9 mouse cellular contexts compared by ENCODE assay signal in genomic region chr4:138882179-138882578, GRCm38 (mm10). TPM values are rescaled to one million over a fixed set of nuclear protein-coding genes. Genes with fewer than 3 reads are reported as not detected.
DNase-seq lines count a peak whose midpoint lies in the region; ATAC-seq and TF ChIP-seq lines count a peak whose summit lies in the region.
"Had no signal": no experiment of that assay in that cellular context is flagged by ENCODE, and none has a peak within 500 bp of the region (broad histone marks: within the 10 kb centered on the region; RNA-seq: fewer than 3 reads in every experiment).

No protein-coding gene starts in this region.

- DNase-seq in heart, adult 18-20 months, result no peak
- DNase-seq in brain, embryonic 14.5 days (ENCODE audit: low read depth), result peak; percentile 45
- no peak for DNase-seq in hindbrain, postnatal 0 days (ENCODE audit: low spot score)
- DNase-seq in ovary, postnatal 10 days (ENCODE audit: low spot score), result no peak
- DNase-seq in adrenal gland, adult 18-20 months (ENCODE audit: low spot score in 2 of 2), result no peak
- no peak for DNase-seq in kidney, adult 2 months
- DNase-seq: cerebellum, adult 8-10 months had no signal

- no peaks in the 10 kb centered on the region for H3K36me3 ChIP-seq in heart, embryonic 12.5 days
- no peaks in the 10 kb centered on the region for H3K36me3 ChIP-seq in hindbrain, postnatal 0 days (ENCODE audit: insufficient read depth, low read length)
- H3K36me3 ChIP-seq in midbrain, embryonic 15.5 days (replicated peaks), result no peaks in the 10 kb centered on the region
- no peaks in the 10 kb centered on the region for H3K36me3 ChIP-seq in kidney, adult 2 months (ENCODE audit: control insufficient read depth, insufficient read depth, low read length)

- TF ChIP-seq CTCF in brain, embryonic 14.5 days (IDR thresholded peaks at IDR 0.05; ENCODE audit: borderline replicate concordance, extremely low read depth, insufficient read depth, insufficient read length), result no peak
- no peak for TF ChIP-seq CTCF in hindbrain, postnatal 0 days (IDR thresholded peaks at IDR 0.05; ENCODE audit: low read depth)
- no peak for TF ChIP-seq CTCF in kidney, adult 2 months (conservative IDR thresholded peaks at IDR 0.05; ENCODE audit: insufficient read depth, insufficient read length, low read depth, low read length)

- peaks cover 11% of the 10 kb centered on the region; the same call in 1 of the 2 replicates for H3K4me1 ChIP-seq in heart, embryonic 12.5 days (replicated peaks)
- 0 out of 2 replicates have a peak, but pooled peaks cover 6% of the 10 kb centered on the region for H3K4me1 ChIP-seq in hindbrain, postnatal 0 days (ENCODE audit: insufficient read depth, low read length)
- peaks cover 3% of the 10 kb centered on the region; the same call in 1 of the 2 replicates for H3K4me1 ChIP-seq in midbrain, embryonic 15.5 days
- H3K4me1 ChIP-seq in kidney, adult 2 months (ENCODE audit: control insufficient read depth, insufficient read depth, low read length), result no peaks in the 10 kb centered on the region

- 12% methylated on average over 16 of the region's 16 CpGs for WGBS in heart, embryonic 12.5 days
- 13% methylated on average over 16 of the region's 16 CpGs for WGBS in hindbrain, postnatal 0 days
- 12% methylated on average over 16 of the region's 16 CpGs for WGBS in midbrain, embryonic 15.5 days
- 28% methylated on average over 16 of the region's 16 CpGs for WGBS in kidney, adult 2 months

- H3K4me2 ChIP-seq in heart, embryonic 12.5 days, result peak overlapping the region; percentile 54
- peak overlapping the region; percentile 13; the same call in 1 of the 2 replicates for H3K4me2 ChIP-seq in hindbrain, postnatal 0 days (ENCODE audit: low read depth, low read length)
- H3K4me2 ChIP-seq in midbrain, embryonic 15.5 days, result peak overlapping the region; percentile 14

- H3K9ac ChIP-seq in heart, embryonic 12.5 days, result 0 out of 2 replicates have a peak overlapping the region, but pooled peaks have one; percentile 6
- no peak overlapping the region for H3K9ac ChIP-seq in hindbrain, postnatal 0 days (replicated peaks; ENCODE audit: low read length)
- no peak overlapping the region for H3K9ac ChIP-seq in midbrain, embryonic 15.5 days

- no peak overlapping the region for H3K27ac ChIP-seq in heart, embryonic 12.5 days (ENCODE audit: poor library complexity, severe bottlenecking)
- no peak overlapping the region for H3K27ac ChIP-seq in hindbrain, postnatal 0 days
- no peak overlapping the region for H3K27ac ChIP-seq in midbrain, embryonic 15.5 days
- H3K27ac ChIP-seq in kidney, adult 2 months (ENCODE audit: insufficient read depth, low read depth, low read length), result no peak overlapping the region

- no peak for TF ChIP-seq POLR2A in brain, embryonic 14.5 days (IDR thresholded peaks at IDR 0.05; ENCODE audit: borderline replicate concordance, extremely low read depth, insufficient read depth, insufficient read length, poor library complexity, severe bottlenecking)
- no peak for TF ChIP-seq POLR2A in kidney, adult 2 months (IDR thresholded peaks at IDR 0.05; ENCODE audit: low read depth, low read length)

- H3K9me3 ChIP-seq in heart, embryonic 12.5 days (replicated peaks), result no peaks in the 10 kb centered on the region
- no peaks in the 10 kb centered on the region for H3K9me3 ChIP-seq in hindbrain, postnatal 0 days (ENCODE audit: low read length)
- no peaks in the 10 kb centered on the region for H3K9me3 ChIP-seq in midbrain, embryonic 15.5 days

- H3K4me3 ChIP-seq in heart, embryonic 12.5 days, result peak overlapping the region; percentile 12; the same call in 1 of the 2 replicates
- H3K4me3 ChIP-seq in hindbrain, postnatal 0 days (ENCODE audit: low read length), result no peak overlapping the region
- H3K4me3 ChIP-seq in midbrain, embryonic 15.5 days, result no peak overlapping the region
- no peak overlapping the region for H3K4me3 ChIP-seq in kidney, adult 2 months (ENCODE audit: insufficient read depth, low read depth, low read length)

- peaks cover 44% of the 10 kb centered on the region for H3K27me3 ChIP-seq in heart, embryonic 12.5 days (replicated peaks)
- H3K27me3 ChIP-seq in hindbrain, postnatal 0 days (ENCODE audit: insufficient read depth, low read length), result no peaks in the 10 kb centered on the region
- H3K27me3 ChIP-seq in midbrain, embryonic 15.5 days (replicated peaks), result no peaks in the 10 kb centered on the region
- no peaks in the 10 kb centered on the region for H3K27me3 ChIP-seq in kidney, adult 2 months (replicated peaks; ENCODE audit: control insufficient read depth, insufficient read depth, low read length)

- no peak for ATAC-seq in heart, embryonic 12.5 days (ENCODE audit: insufficient number of reproducible peaks, low FRiP score)
- no peak for ATAC-seq in hindbrain, postnatal 0 days
- ATAC-seq in midbrain, embryonic 15.5 days (replicated peaks), result no peak

RNA-seq across cellular contexts. Expression of gene Pla2g2e, which starts 4.4 kb away (rescaled TPM):
- not detected in 2 replicates for polyA plus RNA-seq in heart, embryonic 12.5 days (2016; fragmentation: Nextera tagmentation; extraction: Ambion mirVana)
- under 1 TPM in 1 of 2 experiments, not detected in 1; 0.69 TPM for total RNA-seq in heart, adult 18-20 months (2021)
- polyA plus RNA-seq in brain, embryonic 14.5 days (2012; rRNA removed), result not detected in 2 replicates
- total RNA-seq in hindbrain, postnatal 0 days (2014; rRNA removed), result not detected in 2 replicates
- not detected in 2 replicates for polyA plus RNA-seq in hindbrain, postnatal 0 days (2015; fragmentation: Nextera tagmentation; extraction: Ambion mirVana)
- polyA plus RNA-seq in midbrain, embryonic 15.5 days (2015; fragmentation: Nextera tagmentation; extraction: Ambion mirVana), result not detected in 2 replicates
- 1 to 10 TPM; 1.6 to 3.1 TPM for total RNA-seq in adrenal gland, adult 18-20 months (2021)
- 0.11 TPM in 1 of 2 replicates, not detected in the other for polyA plus RNA-seq in kidney, adult 2 months (2012; rRNA removed)

RNA-seq across cellular contexts. Expression of gene Gm13030, which starts 8.4 kb away (rescaled TPM):
- polyA plus RNA-seq in heart, embryonic 12.5 days (2016; fragmentation: Nextera tagmentation; extraction: Ambion mirVana), result not detected in 2 replicates
- not detected for total RNA-seq in heart, adult 18-20 months (2021)
- polyA plus RNA-seq in brain, embryonic 14.5 days (2012; rRNA removed), result not detected in 2 replicates
- not detected in 2 replicates for total RNA-seq in hindbrain, postnatal 0 days (2014; rRNA removed)
- polyA plus RNA-seq in hindbrain, postnatal 0 days (2015; fragmentation: Nextera tagmentation; extraction: Ambion mirVana), result not detected in 2 replicates
- not detected in 2 replicates for polyA plus RNA-seq in midbrain, embryonic 15.5 days (2015; fragmentation: Nextera tagmentation; extraction: Ambion mirVana)
- total RNA-seq in adrenal gland, adult 18-20 months (2021), result not detected
- not detected in 2 replicates for polyA plus RNA-seq in kidney, adult 2 months (2012; rRNA removed)

RNA-seq across cellular contexts. Expression of gene Pla2g5, which starts 18.9 kb away (rescaled TPM):
- polyA plus RNA-seq in heart, embryonic 12.5 days (2016; fragmentation: Nextera tagmentation; extraction: Ambion mirVana), result 2.5 and 2.6 TPM in 2 replicates
- total RNA-seq in heart, adult 18-20 months (2021), result 10 to 100 TPM; 31.6 to 41.3 TPM
- 0.61 and 0.94 TPM in 2 replicates for polyA plus RNA-seq in brain, embryonic 14.5 days (2012; rRNA removed)
- 0.94 TPM in 1 of 2 replicates, not detected in the other for total RNA-seq in hindbrain, postnatal 0 days (2014; rRNA removed)
- polyA plus RNA-seq in hindbrain, postnatal 0 days (2015; fragmentation: Nextera tagmentation; extraction: Ambion mirVana), result 1.1 and 1.9 TPM in 2 replicates
- 0.46 and 0.75 TPM in 2 replicates for polyA plus RNA-seq in midbrain, embryonic 15.5 days (2015; fragmentation: Nextera tagmentation; extraction: Ambion mirVana)
- total RNA-seq in adrenal gland, adult 18-20 months (2021), result 10 to 100 TPM; 10.7 to 22.4 TPM
- 63.0 and 66.1 TPM in 2 replicates for polyA plus RNA-seq in kidney, adult 2 months (2012; rRNA removed)

RNA-seq across cellular contexts. Expression of gene Otud3, which starts 31.6 kb away (rescaled TPM):
- polyA plus RNA-seq in heart, embryonic 12.5 days (2016; fragmentation: Nextera tagmentation; extraction: Ambion mirVana), result 3.6 and 3.8 TPM in 2 replicates
- total RNA-seq in heart, adult 18-20 months (2021), result 10 to 100 TPM in 1 of 2 experiments, 1 to 10 TPM in 1; 9.6 to 11.5 TPM
- polyA plus RNA-seq in brain, embryonic 14.5 days (2012; rRNA removed), result 7.0 and 9.8 TPM in 2 replicates
- 4.6 and 6.8 TPM in 2 replicates for total RNA-seq in hindbrain, postnatal 0 days (2014; rRNA removed)
- 3.8 and 3.9 TPM in 2 replicates for polyA plus RNA-seq in hindbrain, postnatal 0 days (2015; fragmentation: Nextera tagmentation; extraction: Ambion mirVana)
- polyA plus RNA-seq in midbrain, embryonic 15.5 days (2015; fragmentation: Nextera tagmentation; extraction: Ambion mirVana), result 2.4 and 2.8 TPM in 2 replicates
- 10 to 100 TPM; 12.3 to 13.1 TPM for total RNA-seq in adrenal gland, adult 18-20 months (2021)
- polyA plus RNA-seq in kidney, adult 2 months (2012; rRNA removed), result 8.3 and 8.4 TPM in 2 replicates

Comparison
In these comparisons a context has a peak if more than half of its experiments do, and no peak if none do; other contexts are left out.
1. RNA of gene Pla2g5, which starts 18.9 kb away (polyA plus RNA-seq): 63.0 to 66.1 TPM in kidney, adult 2 months; 2.5 to 2.6 TPM in heart, embryonic 12.5 days, 1.1 to 1.9 TPM in hindbrain, postnatal 0 days, 0.61 to 0.94 TPM in brain, embryonic 14.5 days and 0.46 to 0.75 TPM in midbrain, embryonic 15.5 days; every median in the first group is over 10 times any median in the second.
2. Peak in every context shown above with its lines, with median percentiles within 50 percentile points of each other: H3K4me2 ChIP-seq.